Mouse (Mus musculus) kidney, postnatal 0 days (tissue): ENCODE data around the gene Psmd14. TPM values are rescaled to one million over a fixed set of nuclear protein-coding genes. Genes with fewer than 3 reads are reported as not detected.

Experiments
- ATAC-seq: fragments of 200-750 bp; cut with Nextera tagmentation; replicated peaks from 2 replicates; pipeline ENCODE4 v1.8.0; 2017; ENCODE audit warnings: low read depth, moderate number of reproducible peaks, moderate TSS enrichment, moderate library complexity; ENCODE audit not compliant: low FRiP score
- DNase-seq: peaks from one replicate; pipeline ENCODE4 v3.0.0-alpha.2; 2016; ENCODE audit warnings: low spot score
- H3K27ac ChIP-seq: fragments of 300-500 bp; sonication (generic); 2 replicates; pipeline ENCODE4 v1.5.1; 2014; ENCODE audit warnings: mild to moderate bottlenecking
- H3K27me3 ChIP-seq: fragments of 300-500 bp; sonication (generic); 2 replicates; pipeline ENCODE4 v1.6.1; 2014; ENCODE audit warnings: low read length, mixed read lengths; ENCODE audit not compliant: insufficient read depth
- H3K36me3 ChIP-seq: fragments of 300-500 bp; sonication (generic); 2 replicates; pipeline ENCODE4 v1.6.1; 2014; ENCODE audit warnings: low read length, mixed read lengths; ENCODE audit not compliant: insufficient read depth
- H3K4me1 ChIP-seq: fragments of 300-500 bp; sonication (generic); replicated peaks from 2 replicates; pipeline ENCODE4 v1.6.1; 2014; ENCODE audit warnings: antibody characterized with exemption, low read length, mixed read lengths; ENCODE audit not compliant: insufficient read depth
- H3K4me2 ChIP-seq: fragments of 300-500 bp; sonication (generic); 2 replicates; pipeline ENCODE4 v1.6.1; 2014; ENCODE audit warnings: mild to moderate bottlenecking, low read length, moderate library complexity, mixed read lengths
- H3K4me3 ChIP-seq: fragments of 300-500 bp; sonication (generic); replicated peaks from 2 replicates; pipeline ENCODE4 v1.5.1; 2014; ENCODE audit warnings: low read depth, low read length
- H3K9ac ChIP-seq: fragments of 300-500 bp; sonication (generic); 2 replicates; pipeline ENCODE4 v1.6.1; 2014; ENCODE audit warnings: low read depth, low read length
- H3K9me3 ChIP-seq: fragments of 300-500 bp; sonication (generic); replicated peaks from 2 replicates; pipeline ENCODE4 v1.6.1; 2016; ENCODE audit warnings: low read length, inconsistent platforms, mixed read lengths
- CTCF ChIP-seq: IDR thresholded peaks from 2 replicates; pipeline ENCODE4 v1.5.1; 2016; ENCODE audit warnings: antibody characterized with exemption, low read depth, mild to moderate bottlenecking, moderate library complexity
- WGBS: fragments of 180-500 bp; shearing (Covaris S2); extraction: QIAGEN DNeasy Blood & Tissue Kit; methylation state at CpG from one replicate; pipeline ENCODE4 v1.1.7; 2014; 5-methylcytosine and 5-hydroxymethylcytosine counted together
- polyA plus RNA-seq: library from polyadenylated mRNA; unstranded; fragments of >200 nt; fragmentation: Nextera tagmentation; extraction: Ambion mirVana; gene quantifications from 2 replicates; pipeline ENCODE4 v1.2.1, GENCODE M21; 2015

The Psmd14 gene
- polyA plus RNA-seq, 1 experiment from 2014 or later: 165 TPM

- no peak overlapping the region for H3K27ac ChIP-seq
- H3K9ac ChIP-seq: no peak overlapping the region
- peaks cover 67% of the 10 kb centered on the region for H3K27me3 ChIP-seq
- WGBS: 26% methylated on average over 1 of the region's 1 CpGs
- H3K9me3 ChIP-seq: no peaks in the 10 kb centered on the region
- H3K4me2 ChIP-seq: no peak overlapping the region
- DNase-seq (peak; percentile 4), ATAC-seq (no peak)
- no peaks in the 10 kb centered on the region for H3K36me3 ChIP-seq
- TF ChIP-seq CTCF: no peak
- H3K4me3 ChIP-seq: no peak overlapping the region
- H3K4me1 ChIP-seq: peaks cover 21% of the 10 kb centered on the region
Observed at GRCm38 (mm10) chr2:61813521-61813920, 102.0 kb downstream of the Psmd14 start.

- no peaks in the 10 kb centered on the region for H3K9me3 ChIP-seq
- H3K36me3 ChIP-seq: no peaks in the 10 kb centered on the region
- peak; percentile 62 for TF ChIP-seq CTCF
- peak overlapping the region; percentile 19; the same call in 1 of the 2 replicates for H3K9ac ChIP-seq
- DNase-seq (peak; percentile 59), ATAC-seq (peak; percentile 55; the same call in 1 of the 2 replicates)
- H3K27ac ChIP-seq: no peak overlapping the region
- H3K27me3 ChIP-seq: peaks cover 60% of the 10 kb centered on the region
- H3K4me2 ChIP-seq: peak overlapping the region; percentile 53
- peak overlapping the region; percentile 28 for H3K4me3 ChIP-seq
- WGBS: 3% methylated on average over 43 of the region's 50 CpGs
- peaks cover 21% of the 10 kb centered on the region for H3K4me1 ChIP-seq
Observed at GRCm38 (mm10) chr2:61814548-61815473, 103.3 kb downstream of the Psmd14 start.

- peak overlapping the region; percentile 28 for H3K4me3 ChIP-seq
- no peak for TF ChIP-seq CTCF
- H3K27ac ChIP-seq: no peak overlapping the region
- no peaks in the 10 kb centered on the region for H3K9me3 ChIP-seq
- H3K27me3 ChIP-seq: peaks cover 56% of the 10 kb centered on the region
- WGBS: 8% methylated on average over 57 of the region's 66 CpGs
- no peaks in the 10 kb centered on the region for H3K36me3 ChIP-seq
- peaks cover 21% of the 10 kb centered on the region for H3K4me1 ChIP-seq
- H3K4me2 ChIP-seq: peak overlapping the region; percentile 53
- DNase-seq (peak; percentile 55), ATAC-seq (peak; percentile 65)
- H3K9ac ChIP-seq: peak overlapping the region; percentile 19; the same call in 1 of the 2 replicates
Observed at GRCm38 (mm10) chr2:61815583-61816313, 104.3 kb downstream of the Psmd14 start.

DNA sequence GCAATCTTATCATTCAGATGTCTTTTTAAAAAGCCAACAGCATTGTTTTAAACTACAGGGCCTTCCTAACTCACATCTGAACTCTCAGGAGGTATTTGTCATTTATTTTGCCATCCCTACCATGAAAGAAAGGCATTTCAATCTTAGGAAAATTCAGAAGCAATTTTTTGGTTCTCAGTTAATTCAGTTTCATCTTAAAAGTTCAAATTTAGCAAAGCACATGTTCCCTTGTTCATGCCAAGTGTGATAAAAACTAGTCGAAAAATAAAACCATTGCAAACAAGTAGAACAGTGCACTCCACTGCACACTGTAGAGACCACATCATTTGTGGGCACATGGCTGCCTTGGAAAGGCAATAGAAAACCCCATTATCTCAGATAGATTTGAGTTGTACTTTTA is 106.7 kb downstream of the Psmd14 start:
- H3K36me3 ChIP-seq: no peaks in the 10 kb centered on the region
- no peak for TF ChIP-seq CTCF
- no peak overlapping the region for H3K9ac ChIP-seq
- 65% methylated on average over 1 of the region's 1 CpGs for WGBS
- peaks cover 36% of the 10 kb centered on the region for H3K27me3 ChIP-seq
- H3K9me3 ChIP-seq: no peaks in the 10 kb centered on the region
- no peak overlapping the region for H3K4me3 ChIP-seq
- no peak for DNase-seq
- peaks cover 10% of the 10 kb centered on the region; the same call in 1 of the 2 replicates for H3K4me1 ChIP-seq
- H3K4me2 ChIP-seq: no peak overlapping the region
- no peak overlapping the region for H3K27ac ChIP-seq
- ATAC-seq: no peak

GRCm38 (mm10) chr2:61820203-61820602 is 108.7 kb downstream of the Psmd14 start:
- no peak for DNase-seq
- H3K27me3 ChIP-seq: peaks cover 18% of the 10 kb centered on the region; the same call in 1 of the 2 replicates

GRCm38 (mm10) chr2:61823426-61824140 is 112.1 kb downstream of the Psmd14 start:
- WGBS: 85% methylated on average over 1 of the region's 1 CpGs

More at GRCm38 (mm10) chr2:61820203-61820602, 108.7 kb downstream of the Psmd14 start:
- Histone ChIP-seq H3K4me1 (peaks cover 8% of the 10 kb centered on the region; the same call in 1 of the 2 replicates), H3K4me2 (no peak overlapping the region), H3K9me3 (no peaks in the 10 kb centered on the region), H3K9ac (no peak overlapping the region), H3K36me3 (no peaks in the 10 kb centered on the region), H3K27ac (no peak overlapping the region), H3K4me3 (no peak overlapping the region)
- no peak for ATAC-seq
- no peak for TF ChIP-seq CTCF
- 75% methylated on average over 4 of the region's 4 CpGs for WGBS

More at GRCm38 (mm10) chr2:61823426-61824140, 112.1 kb downstream of the Psmd14 start:
- H3K36me3 ChIP-seq: no peaks in the 10 kb centered on the region
- no peaks in the 10 kb centered on the region for H3K9me3 ChIP-seq
- H3K4me2 ChIP-seq: no peak overlapping the region
- no peaks in the 10 kb centered on the region for H3K4me1 ChIP-seq
- H3K9ac ChIP-seq: no peak overlapping the region
- H3K27me3 ChIP-seq: peaks cover 10% of the 10 kb centered on the region; the same call in 1 of the 2 replicates
- TF ChIP-seq CTCF: no peak
- DNase-seq (no peak), ATAC-seq (no peak)
- H3K4me3 ChIP-seq: no peak overlapping the region
- H3K27ac ChIP-seq: no peak overlapping the region
